Mouse (Mus musculus): ENCODE data around the gene 4933425L06Rik. TPM values are rescaled to one million over a fixed set of nuclear protein-coding genes. Genes with fewer than 3 reads are reported as not detected.
A peak's percentile ranks its signal among the peaks of the same experiment; 100 is the strongest.

Gene 4933425L06Rik
- total and polyA plus RNA-seq, 3 experiments, result 0.22 TPM; not detected in 2

DNA sequence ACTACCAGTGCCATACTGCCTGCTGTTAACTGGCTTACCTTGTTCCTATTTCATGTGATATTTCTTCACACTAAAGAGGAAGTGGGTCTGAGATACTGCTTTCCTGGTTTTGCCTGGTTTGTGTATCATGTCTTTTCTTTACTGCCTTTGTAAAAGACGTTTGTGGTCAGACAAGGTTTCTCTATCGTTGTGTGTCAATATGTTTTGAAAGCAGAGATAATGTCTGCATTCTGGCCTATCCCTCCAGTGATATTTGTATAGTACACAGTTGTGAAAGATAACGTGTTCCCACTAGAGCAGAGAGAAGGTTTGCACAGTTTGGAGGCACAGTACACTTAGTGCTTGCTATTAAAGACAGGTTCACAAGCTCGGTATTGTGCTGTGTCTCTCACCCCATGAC, 58.0 kb downstream of the 4933425L06Rik start:
- H3K27me3 ChIP-seq (ENCODE audit: insufficient read depth, low read length), result no peaks in the 10 kb centered on the region
- peak; percentile 82 for ATAC-seq (ENCODE audit: extremely low read depth, insufficient number of reproducible peaks, low FRiP score, poor library complexity, severe bottlenecking)
- peaks cover 39% of the 10 kb centered on the region for H3K4me1 ChIP-seq (ENCODE audit: insufficient read depth, low read depth, low read length)
- peak overlapping the region; percentile 41; the same call in 1 of the 2 replicates for H3K4me3 ChIP-seq (ENCODE audit: low read depth, low read length)
- peak; percentile 20 for DNase-seq (ENCODE audit: low spot score)
- no peaks in the 10 kb centered on the region for H3K36me3 ChIP-seq (replicated peaks)
- no peaks in the 10 kb centered on the region for H3K9me3 ChIP-seq (replicated peaks)
- no peak for TF ChIP-seq GATA2 (IDR thresholded peaks at IDR 0.05; ENCODE audit: borderline replicate concordance, low read depth, low read length)
- TF ChIP-seq TAL1 (conservative IDR thresholded peaks at IDR 0.05; ENCODE audit: low read depth, low read length), result peak; percentile 37
- no peak for TF ChIP-seq POLR2AphosphoS5 (IDR thresholded peaks at IDR 0.05; ENCODE audit: insufficient replicate concordance, low read depth, low read length)

DNA sequence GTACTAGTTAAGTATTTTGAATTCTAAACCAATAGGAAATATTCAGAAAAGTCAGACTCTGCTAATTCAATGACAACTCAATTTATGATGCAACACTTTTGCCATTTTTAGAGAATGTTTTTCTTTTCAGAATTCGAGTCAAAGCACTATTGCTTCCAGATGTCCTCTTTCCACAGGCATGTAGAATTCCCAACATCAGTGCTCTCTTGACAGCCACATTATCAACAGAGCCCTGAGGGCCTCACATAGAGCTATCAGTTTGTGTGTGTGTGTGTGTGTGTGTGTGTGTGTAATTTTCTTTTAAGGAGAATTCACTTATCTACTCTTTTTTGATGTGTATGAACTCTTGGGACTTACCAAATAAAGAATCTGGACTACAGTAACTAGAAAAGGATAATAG, 64.9 kb downstream of the 4933425L06Rik start:
- no peak for ATAC-seq (ENCODE audit: extremely low read depth, insufficient number of reproducible peaks, low FRiP score, poor library complexity, severe bottlenecking)
- peaks cover 15% of the 10 kb centered on the region for H3K4me1 ChIP-seq (ENCODE audit: insufficient read depth, low read depth, low read length)
- H3K36me3 ChIP-seq (replicated peaks), result no peaks in the 10 kb centered on the region
- TF ChIP-seq GATA1 (IDR thresholded peaks at IDR 0.05; ENCODE audit: borderline replicate concordance, low read length) (no peak), CTCF (IDR thresholded peaks at IDR 0.05; ENCODE audit: low read depth, low read length) (no peak), POLR2AphosphoS5 (IDR thresholded peaks at IDR 0.05; ENCODE audit: insufficient replicate concordance, low read depth, low read length) (no peak), GATA2 (IDR thresholded peaks at IDR 0.05; ENCODE audit: borderline replicate concordance, low read depth, low read length) (no peak), TAL1 (conservative IDR thresholded peaks at IDR 0.05; ENCODE audit: low read depth, low read length) (no peak)
- H3K4me3 ChIP-seq (ENCODE audit: low read depth, low read length), result no peak overlapping the region
- no peak for DNase-seq (ENCODE audit: low spot score)
- H3K9me3 ChIP-seq (replicated peaks), result no peaks in the 10 kb centered on the region
- H3K27me3 ChIP-seq (ENCODE audit: insufficient read depth, low read length), result peaks cover 4% of the 10 kb centered on the region; the same call in 1 of the 2 replicates

DNA sequence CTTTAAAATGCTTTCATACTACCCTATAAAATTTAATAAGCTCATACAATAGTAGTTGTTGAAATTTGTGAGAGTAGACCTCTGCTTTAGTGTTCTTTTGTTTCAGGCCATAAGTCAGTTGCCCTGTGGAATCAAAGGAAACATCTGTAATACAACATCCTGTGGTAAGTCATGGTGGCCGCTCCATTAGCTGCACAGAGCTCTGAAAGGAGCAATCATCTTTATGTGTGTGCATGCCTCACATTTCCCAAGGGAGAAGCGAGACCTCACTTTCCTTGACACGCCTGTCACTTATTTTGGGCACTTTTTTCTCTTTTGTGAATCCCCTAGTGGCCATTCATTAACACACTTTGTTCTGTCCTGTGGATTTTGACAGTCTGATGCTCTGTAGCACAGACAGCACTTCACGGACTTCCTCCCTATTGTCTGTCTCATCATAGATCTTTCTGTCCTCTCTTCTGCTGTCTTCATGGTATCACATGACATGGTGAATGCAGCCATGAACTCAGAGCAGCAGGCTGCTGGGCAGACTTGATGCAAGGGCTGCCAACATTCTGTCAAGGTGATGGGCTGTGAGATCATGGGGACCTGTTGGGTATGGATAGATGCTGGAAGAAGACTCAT, 66.0 kb downstream of the 4933425L06Rik start:
- no peak for DNase-seq (ENCODE audit: low spot score)
- Histone ChIP-seq H3K4me3 (ENCODE audit: low read depth, low read length) (no peak overlapping the region), H3K36me3 (replicated peaks) (no peaks in the 10 kb centered on the region), H3K9me3 (replicated peaks) (no peaks in the 10 kb centered on the region), H3K27me3 (ENCODE audit: insufficient read depth, low read length) (peaks cover 4% of the 10 kb centered on the region; the same call in 1 of the 2 replicates), H3K4me1 (ENCODE audit: insufficient read depth, low read depth, low read length) (peaks cover 8% of the 10 kb centered on the region)
- TF ChIP-seq TAL1 (conservative IDR thresholded peaks at IDR 0.05; ENCODE audit: low read depth, low read length), result no peak
- TF ChIP-seq GATA2 (IDR thresholded peaks at IDR 0.05; ENCODE audit: borderline replicate concordance, low read depth, low read length), result no peak
- TF ChIP-seq POLR2AphosphoS5 (IDR thresholded peaks at IDR 0.05; ENCODE audit: insufficient replicate concordance, low read depth, low read length), result no peak
- no peak for TF ChIP-seq GATA1 (IDR thresholded peaks at IDR 0.05; ENCODE audit: borderline replicate concordance, low read length)
- TF ChIP-seq CTCF (IDR thresholded peaks at IDR 0.05; ENCODE audit: low read depth, low read length), result no peak
- no peak; the same call in 1 of the 2 replicates for ATAC-seq (ENCODE audit: extremely low read depth, insufficient number of reproducible peaks, low FRiP score, poor library complexity, severe bottlenecking)

DNA sequence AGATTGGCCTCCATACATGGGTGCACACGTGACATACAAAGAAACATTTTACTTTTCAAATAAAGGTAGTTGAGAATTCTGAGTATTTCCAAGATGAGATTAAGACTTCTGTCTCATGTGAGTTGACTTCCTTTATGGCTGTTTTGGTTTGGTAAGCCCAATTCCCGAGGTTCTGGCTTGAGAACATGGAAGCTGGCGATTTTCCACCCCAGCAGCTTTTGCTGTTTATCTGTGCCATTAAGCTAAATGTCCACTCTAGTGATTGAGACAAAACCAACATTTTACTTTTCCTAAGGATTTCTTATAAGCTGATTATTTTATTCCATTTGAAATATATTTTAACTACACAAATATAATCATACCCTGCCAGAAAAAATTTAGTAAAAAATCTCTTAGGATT, 68.1 kb downstream of the 4933425L06Rik start:
- H3K27me3 ChIP-seq (ENCODE audit: insufficient read depth, low read length), result peaks cover 4% of the 10 kb centered on the region; the same call in 1 of the 2 replicates
- no peak for TF ChIP-seq POLR2AphosphoS5 (IDR thresholded peaks at IDR 0.05; ENCODE audit: insufficient replicate concordance, low read depth, low read length)
- no peak for TF ChIP-seq GATA1 (IDR thresholded peaks at IDR 0.05; ENCODE audit: borderline replicate concordance, low read length)
- TF ChIP-seq TAL1 (conservative IDR thresholded peaks at IDR 0.05; ENCODE audit: low read depth, low read length), result no peak
- TF ChIP-seq CTCF (IDR thresholded peaks at IDR 0.05; ENCODE audit: low read depth, low read length), result no peak
- no peak for TF ChIP-seq GATA2 (IDR thresholded peaks at IDR 0.05; ENCODE audit: borderline replicate concordance, low read depth, low read length)
- peaks cover 19% of the 10 kb centered on the region for H3K4me1 ChIP-seq (ENCODE audit: insufficient read depth, low read depth, low read length)
- no peaks in the 10 kb centered on the region for H3K36me3 ChIP-seq (replicated peaks)
- ATAC-seq (ENCODE audit: extremely low read depth, insufficient number of reproducible peaks, low FRiP score, poor library complexity, severe bottlenecking) (no peak), DNase-seq (ENCODE audit: low spot score) (no peak)
- H3K9me3 ChIP-seq (replicated peaks), result no peaks in the 10 kb centered on the region
- no peak overlapping the region for H3K4me3 ChIP-seq (ENCODE audit: low read depth, low read length)

DNA sequence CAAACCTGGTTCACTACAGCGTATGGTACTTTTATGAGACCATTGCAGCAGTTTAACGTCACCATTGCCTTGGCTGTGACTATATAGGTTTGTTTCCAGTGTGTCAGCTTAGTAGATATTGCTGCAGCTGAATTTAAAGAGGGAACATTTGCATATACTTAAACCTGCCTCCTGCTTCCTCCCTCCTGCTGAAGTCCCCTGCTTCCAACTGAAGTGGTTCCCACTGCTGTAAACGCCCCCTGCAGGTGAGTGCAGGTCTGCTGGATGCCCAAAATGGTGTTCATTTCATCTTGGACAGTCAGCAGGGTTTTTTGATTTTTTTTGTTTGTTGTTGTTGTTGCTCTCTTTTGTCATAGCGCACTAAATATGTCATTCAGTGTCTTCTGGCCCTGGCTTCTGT, 72.0 kb downstream of the 4933425L06Rik start:
- DNase-seq (ENCODE audit: low spot score), result no peak
- Histone ChIP-seq H3K9me3 (replicated peaks) (no peaks in the 10 kb centered on the region), H3K4me3 (ENCODE audit: low read depth, low read length) (no peak overlapping the region), H3K36me3 (replicated peaks) (no peaks in the 10 kb centered on the region), H3K4me1 (ENCODE audit: insufficient read depth, low read depth, low read length) (peaks cover 21% of the 10 kb centered on the region), H3K27me3 (ENCODE audit: insufficient read depth, low read length) (no peaks in the 10 kb centered on the region; the same call in 1 of the 2 replicates)
- no peak for TF ChIP-seq GATA2 (IDR thresholded peaks at IDR 0.05; ENCODE audit: borderline replicate concordance, low read depth, low read length)
- no peak for TF ChIP-seq GATA1 (IDR thresholded peaks at IDR 0.05; ENCODE audit: borderline replicate concordance, low read length)
- TF ChIP-seq POLR2AphosphoS5 (IDR thresholded peaks at IDR 0.05; ENCODE audit: insufficient replicate concordance, low read depth, low read length), result no peak
- no peak for TF ChIP-seq TAL1 (conservative IDR thresholded peaks at IDR 0.05; ENCODE audit: low read depth, low read length)
- TF ChIP-seq CTCF (IDR thresholded peaks at IDR 0.05; ENCODE audit: low read depth, low read length), result no peak
- ATAC-seq (ENCODE audit: extremely low read depth, insufficient number of reproducible peaks, low FRiP score, poor library complexity, severe bottlenecking), result no peak

DNA sequence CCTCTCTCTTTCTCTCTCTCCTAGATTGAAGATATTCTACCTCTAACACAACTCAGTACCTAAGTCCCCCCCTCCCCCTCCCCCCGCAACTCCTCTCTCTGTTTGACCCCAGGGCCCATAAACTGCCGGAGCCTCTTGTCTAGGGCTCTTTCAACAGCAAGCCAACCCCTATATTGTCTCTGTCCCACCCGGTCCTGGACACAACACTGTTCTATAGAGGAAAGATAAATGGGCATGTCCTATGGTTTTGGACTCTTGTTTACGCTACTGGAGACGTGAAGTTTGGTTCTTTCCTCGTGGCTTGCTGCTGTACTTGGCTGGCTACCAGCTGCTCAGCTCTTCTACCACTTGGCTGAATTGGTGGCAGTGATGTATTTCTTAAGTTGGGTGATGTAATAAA, 83.5 kb downstream of the 4933425L06Rik start:
- ATAC-seq (ENCODE audit: extremely low read depth, insufficient number of reproducible peaks, low FRiP score, poor library complexity, severe bottlenecking), result no peak
- Histone ChIP-seq H3K9me3 (replicated peaks) (no peaks in the 10 kb centered on the region), H3K27me3 (ENCODE audit: insufficient read depth, low read length) (peaks cover 23% of the 10 kb centered on the region), H3K4me1 (ENCODE audit: insufficient read depth, low read depth, low read length) (peaks cover 2% of the 10 kb centered on the region; the same call in 1 of the 2 replicates), H3K4me3 (ENCODE audit: low read depth, low read length) (no peak overlapping the region), H3K36me3 (replicated peaks) (no peaks in the 10 kb centered on the region)
- DNase-seq (ENCODE audit: low spot score), result no peak
- TF ChIP-seq CTCF (IDR thresholded peaks at IDR 0.05; ENCODE audit: low read depth, low read length) (no peak), GATA2 (IDR thresholded peaks at IDR 0.05; ENCODE audit: borderline replicate concordance, low read depth, low read length) (no peak), TAL1 (conservative IDR thresholded peaks at IDR 0.05; ENCODE audit: low read depth, low read length) (no peak), POLR2AphosphoS5 (IDR thresholded peaks at IDR 0.05; ENCODE audit: insufficient replicate concordance, low read depth, low read length) (no peak), GATA1 (IDR thresholded peaks at IDR 0.05; ENCODE audit: borderline replicate concordance, low read length) (no peak)

Other genes starting within 250 kb of the 4933425L06Rik start
- not detected in 2 replicates for gene Shisal2b, start 218.2 kb upstream of the 4933425L06Rik start, total RNA-seq (2014; fragmentation: Nextera tagmentation)
- not detected in 2 replicates for gene Shisal2b, start 218.2 kb upstream of the 4933425L06Rik start, total RNA-seq (2017)
- not detected in 2 replicates for gene Shisal2b, start 218.2 kb upstream of the 4933425L06Rik start, polyA plus RNA-seq (2012)
- gene Rgs7bp, start 27.2 kb upstream of the 4933425L06Rik start, total RNA-seq (2014; fragmentation: Nextera tagmentation), result 0.15 TPM in 1 of 2 replicates, not detected in the other
- gene Rgs7bp, start 27.2 kb upstream of the 4933425L06Rik start, total RNA-seq (2017), result under 0.01 and 0.16 TPM in 2 replicates
- not detected in 2 replicates for gene Rgs7bp, start 27.2 kb upstream of the 4933425L06Rik start, polyA plus RNA-seq (2012)
- not detected in 2 replicates for gene Rnf180, start 212.7 kb downstream of the 4933425L06Rik start, total RNA-seq (2014; fragmentation: Nextera tagmentation)
- 0.11 and 0.17 TPM in 2 replicates for gene Rnf180, start 212.7 kb downstream of the 4933425L06Rik start, total RNA-seq (2017)
- gene Rnf180, start 212.7 kb downstream of the 4933425L06Rik start, polyA plus RNA-seq (2012), result 0.03 TPM in 1 of 2 replicates, not detected in the other